Comparison of ENCODE assay signal across 10 mouse cellular contexts in the genomic region with DNA sequence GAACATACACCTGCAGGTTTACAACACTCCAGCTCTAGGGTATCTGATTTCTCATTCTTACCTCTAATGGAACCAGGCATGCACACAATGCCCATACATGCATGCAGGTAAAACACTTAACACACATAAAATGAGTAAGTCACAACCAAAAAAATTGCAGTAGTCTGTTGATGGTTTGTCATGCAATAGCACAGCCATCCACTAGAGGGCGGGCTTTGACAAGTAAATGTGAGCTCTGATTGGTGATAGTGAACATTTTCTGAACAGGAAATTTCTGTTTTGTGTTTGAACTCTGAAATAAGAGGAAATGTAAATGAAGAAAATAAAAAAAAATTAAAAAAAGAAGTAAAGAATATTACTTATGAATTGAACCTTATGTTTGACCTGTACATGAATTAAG. TPM values are rescaled to one million over a fixed set of nuclear protein-coding genes. Genes with fewer than 3 reads are reported as not detected.
DNase-seq lines count a peak whose midpoint lies in the region; ATAC-seq lines count a peak whose summit lies in the region.
"Had no signal": no experiment of that assay in that cellular context is flagged by ENCODE, and none has a peak within 500 bp of the region (broad histone marks: within the 10 kb centered on the region; RNA-seq: fewer than 3 reads in every experiment).

No protein-coding gene starts in this region.

- H3K9ac ChIP-seq in kidney, embryonic 16.5 days (replicated peaks; ENCODE audit: low read length): no peak overlapping the region
- no peak overlapping the region for H3K9ac ChIP-seq in limb, embryonic 11.5 days (ENCODE audit: low read length)
- H3K9ac ChIP-seq: embryonic facial prominence, embryonic 13.5 days had no signal

- H3K27ac ChIP-seq in kidney, embryonic 16.5 days (ENCODE audit: low read length): no peak overlapping the region
- no peak overlapping the region for H3K27ac ChIP-seq in limb, embryonic 11.5 days (replicated peaks; ENCODE audit: low read depth, low read length)
- H3K27ac ChIP-seq: embryonic facial prominence, embryonic 13.5 days had no signal

- no peak for ATAC-seq in kidney, embryonic 16.5 days (ENCODE audit: low FRiP score, low TSS enrichment)
- ATAC-seq in limb, embryonic 11.5 days (ENCODE audit: insufficient number of reproducible peaks, low FRiP score, low TSS enrichment, low read depth): no peak

- peak; percentile 67 for DNase-seq in kidney, adult 18-20 months
- DNase-seq in brain, embryonic 18.5 days (ENCODE audit: low read depth, low spot score): peak; percentile 20
- DNase-seq in fibroblast of lung, adult 2 months (ENCODE audit: low read depth): peak; percentile 23
- DNase-seq in induced T-regulatory cell, adult 2 months (ENCODE audit: low read depth): peak; percentile 79
- DNase-seq in limb, embryonic 11.5 days (ENCODE audit: low spot score): peak; percentile 83
- DNase-seq in ovary, postnatal 14 days (ENCODE audit: low spot score): peak; percentile 61
- peak; percentile 70 for DNase-seq in thymus, postnatal 14 days

- no peak overlapping the region for H3K4me2 ChIP-seq in kidney, embryonic 16.5 days (replicated peaks; ENCODE audit: low read depth, low read length)
- no peak overlapping the region for H3K4me2 ChIP-seq in limb, embryonic 11.5 days (ENCODE audit: low read depth, severe bottlenecking)
- H3K4me2 ChIP-seq: embryonic facial prominence, embryonic 13.5 days had no signal

- no peaks in the 10 kb centered on the region for H3K4me1 ChIP-seq in kidney, embryonic 16.5 days (ENCODE audit: insufficient read depth, low read length)
- H3K4me1 ChIP-seq in limb, embryonic 11.5 days (ENCODE audit: control insufficient read depth, insufficient read depth, low read length): no peaks in the 10 kb centered on the region
- H3K4me1 ChIP-seq: embryonic facial prominence, embryonic 13.5 days had no signal

- WGBS in kidney, embryonic 16.5 days: 0% methylated on average over 1 of the region's 1 CpGs
- WGBS in limb, embryonic 11.5 days: 0% methylated on average over 1 of the region's 1 CpGs

- H3K36me3 ChIP-seq in kidney, embryonic 16.5 days (ENCODE audit: insufficient read depth, low read length): no peaks in the 10 kb centered on the region
- no peaks in the 10 kb centered on the region for H3K36me3 ChIP-seq in limb, embryonic 11.5 days (ENCODE audit: control insufficient read depth, insufficient read depth, low read length)
- H3K36me3 ChIP-seq: embryonic facial prominence, embryonic 13.5 days had no signal

- H3K27me3 ChIP-seq in kidney, embryonic 16.5 days (ENCODE audit: insufficient read depth, low read length): no peaks in the 10 kb centered on the region
- H3K27me3 ChIP-seq in limb, embryonic 11.5 days (ENCODE audit: control insufficient read depth, insufficient read depth, low read length): no peaks in the 10 kb centered on the region
- H3K27me3 ChIP-seq: embryonic facial prominence, embryonic 13.5 days had no signal

- H3K9me3 ChIP-seq in kidney, embryonic 16.5 days (ENCODE audit: low read length): no peaks in the 10 kb centered on the region
- no peaks in the 10 kb centered on the region for H3K9me3 ChIP-seq in limb, embryonic 11.5 days (ENCODE audit: control insufficient read depth, low read length)
- H3K9me3 ChIP-seq: embryonic facial prominence, embryonic 13.5 days had no signal

- H3K4me3 ChIP-seq in kidney, embryonic 16.5 days (ENCODE audit: low read length): no peak overlapping the region
- H3K4me3 ChIP-seq in limb, embryonic 11.5 days (ENCODE audit: low read depth, low read length): no peak overlapping the region
- H3K4me3 ChIP-seq: embryonic facial prominence, embryonic 13.5 days had no signal

RNA-seq across cellular contexts. Expression of gene Cyp2c55, which starts 24.9 kb away (rescaled TPM):
- polyA plus RNA-seq in kidney, embryonic 16.5 days (2015; fragmentation: Nextera tagmentation; extraction: Ambion mirVana): not detected in 2 replicates
- polyA plus RNA-seq in limb, embryonic 11.5 days (2014; fragmentation: Nextera tagmentation; extraction: Ambion mirVana): not detected in 2 replicates
- polyA plus RNA-seq: embryonic facial prominence, embryonic 13.5 days; neural tube, embryonic 14.5 days had no signal

RNA-seq across cellular contexts. Expression of gene Hells, which starts 51.3 kb away (rescaled TPM):
- 46.2 and 46.5 TPM in 2 replicates for polyA plus RNA-seq in kidney, embryonic 16.5 days (2015; fragmentation: Nextera tagmentation; extraction: Ambion mirVana)
- polyA plus RNA-seq in limb, embryonic 11.5 days (2014; fragmentation: Nextera tagmentation; extraction: Ambion mirVana): 93.2 and 111 TPM in 2 replicates

Comparison
In these comparisons a context has a peak if more than half of its experiments do, and no peak if none do; other contexts are left out.
1. DNase-seq: peak in every context shown above with its lines; median percentile 83 in limb, embryonic 11.5 days; 79 in induced T-regulatory cell, adult 2 months; 70 in thymus, postnatal 14 days; 67 in kidney, adult 18-20 months; 61 in ovary, postnatal 14 days; 23 in fibroblast of lung, adult 2 months; 20 in brain, embryonic 18.5 days.